Mouse (Mus musculus) midbrain, embryonic 15.5 days (tissue): ENCODE results near the gene Rho. TPM values are rescaled to one million over a fixed set of nuclear protein-coding genes. Genes with fewer than 3 reads are reported as not detected.
A peak's percentile ranks its signal among the peaks of the same experiment; 100 is the strongest.

Experiments used
- ATAC-seq: fragments of 200-750 bp; cut with Nextera tagmentation; replicated peaks from 2 replicates; pipeline ENCODE4 v1.8.0; 2017; ENCODE audit warnings: moderate TSS enrichment
- H3K27ac ChIP-seq: fragments of 300-500 bp; sonication (generic); 2 replicates; pipeline ENCODE4 v1.5.1; 2015; ENCODE audit warnings: mild to moderate bottlenecking, inconsistent platforms
- H3K27me3 ChIP-seq: fragments of 300-500 bp; sonication (generic); replicated peaks from 2 replicates; pipeline ENCODE4 v1.6.1; 2015; ENCODE audit warnings: inconsistent platforms
- H3K36me3 ChIP-seq: fragments of 300-500 bp; sonication (generic); replicated peaks from 2 replicates; pipeline ENCODE4 v1.6.1; 2015; ENCODE audit warnings: inconsistent platforms
- H3K4me1 ChIP-seq: fragments of 300-500 bp; sonication (generic); 2 replicates; pipeline ENCODE4 v1.6.1; 2015; ENCODE audit warnings: inconsistent platforms
- H3K4me2 ChIP-seq: fragments of 300-500 bp; sonication (generic); 2 replicates; pipeline ENCODE4 v1.6.1; 2015; ENCODE audit warnings: inconsistent platforms, mild to moderate bottlenecking, moderate library complexity
- H3K4me3 ChIP-seq: fragments of 300-500 bp; sonication (generic); 2 replicates; pipeline ENCODE4 v1.5.1; 2015; ENCODE audit warnings: mild to moderate bottlenecking, inconsistent platforms
- H3K9ac ChIP-seq: fragments of 300-500 bp; sonication (generic); 2 replicates; pipeline ENCODE4 v1.6.1; 2015; ENCODE audit warnings: mild to moderate bottlenecking, inconsistent platforms
- H3K9me3 ChIP-seq: fragments of 300-500 bp; sonication (generic); 2 replicates; pipeline ENCODE4 v1.6.1; 2016; ENCODE audit warnings: inconsistent platforms
- WGBS: fragments of 180-500 bp; shearing (Covaris S2); methylation state at CpG from one replicate; pipeline ENCODE4 v1.1.7; 2015; ENCODE audit warnings: mixed read lengths; 5-methylcytosine and 5-hydroxymethylcytosine counted together
- polyA plus RNA-seq: library from polyadenylated mRNA; unstranded; fragments of >200 nt; fragmentation: Nextera tagmentation; extraction: Ambion mirVana; gene quantifications from 2 replicates; pipeline ENCODE4 v1.2.1, GENCODE M21; 2015

Rho gene
- 0.18 and 0.49 TPM in 2 replicates for polyA plus RNA-seq

DNA sequence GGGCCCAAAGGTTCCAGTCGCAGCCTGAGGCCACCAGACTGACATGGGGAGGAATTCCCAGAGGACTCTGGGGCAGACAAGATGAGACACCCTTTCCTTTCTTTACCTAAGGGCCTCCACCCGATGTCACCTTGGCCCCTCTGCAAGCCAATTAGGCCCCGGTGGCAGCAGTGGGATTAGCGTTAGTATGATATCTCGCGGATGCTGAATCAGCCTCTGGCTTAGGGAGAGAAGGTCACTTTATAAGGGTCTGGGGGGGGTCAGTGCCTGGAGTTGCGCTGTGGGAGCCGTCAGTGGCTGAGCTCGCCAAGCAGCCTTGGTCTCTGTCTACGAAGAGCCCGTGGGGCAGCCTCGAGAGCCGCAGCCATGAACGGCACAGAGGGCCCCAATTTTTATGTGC, at the start of gene Rho:
TSS of gene Rho (plus strand) at position 110 of the 400 bp plus-strand sequence.
- Histone ChIP-seq H3K36me3 (no peaks in the 10 kb centered on the region), H3K9me3 (no peaks in the 10 kb centered on the region), H3K4me2 (no peak within 1 kb of the TSS), H3K27me3 (no peaks in the 10 kb centered on the region), H3K4me1 (peaks cover 10% of the 10 kb centered on the region), H3K4me3 (no peak within 1 kb of the TSS), H3K9ac (no peak within 1 kb of the TSS), H3K27ac (no peak within 1 kb of the TSS)
- no peak for ATAC-seq
- 84% methylated on average over 14 of the region's 14 CpGs for WGBS

- no peak overlapping the region for H3K27ac ChIP-seq
- H3K4me2 ChIP-seq = no peak overlapping the region
- no peak for ATAC-seq
- H3K9me3 ChIP-seq = no peaks in the 10 kb centered on the region
- H3K9ac ChIP-seq = no peak overlapping the region
- H3K4me3 ChIP-seq = no peak overlapping the region
- H3K36me3 ChIP-seq = peaks cover 21% of the 10 kb centered on the region
- H3K4me1 ChIP-seq = no peaks in the 10 kb centered on the region
- H3K27me3 ChIP-seq = no peaks in the 10 kb centered on the region
These were observed 47.5 kb upstream of the Rho start for GRCm38 (mm10) chr6:115884018-115884417.

DNA sequence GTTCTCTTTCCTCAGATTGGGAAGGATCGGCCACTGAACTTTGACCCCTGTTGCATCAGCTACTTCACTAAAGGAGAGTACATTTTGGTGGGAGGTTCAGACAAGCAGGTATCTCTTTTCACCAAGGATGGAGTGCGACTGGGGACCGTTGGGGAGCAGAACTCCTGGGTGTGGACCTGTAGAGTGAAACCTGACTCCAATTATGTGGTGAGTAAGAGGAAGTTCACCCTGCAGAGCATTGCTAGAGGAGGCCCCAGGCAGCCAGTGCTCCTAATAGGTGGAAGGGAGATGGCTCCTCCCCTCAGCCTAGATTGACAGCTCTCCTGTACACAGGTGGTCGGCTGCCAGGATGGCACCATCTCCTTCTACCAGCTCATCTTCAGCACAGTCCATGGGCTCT, 44.7 kb upstream of the Rho start:
- Histone ChIP-seq H3K4me1 (peaks cover 9% of the 10 kb centered on the region), H3K9ac (no peak overlapping the region), H3K4me2 (no peak overlapping the region), H3K27ac (no peak overlapping the region), H3K4me3 (no peak overlapping the region), H3K27me3 (no peaks in the 10 kb centered on the region), H3K9me3 (no peaks in the 10 kb centered on the region), H3K36me3 (peaks cover 16% of the 10 kb centered on the region)
- 74% methylated on average over 4 of the region's 4 CpGs for WGBS
- ATAC-seq = no peak

GRCm38 (mm10) chr6:115888296-115888695, 43.3 kb upstream of the Rho start:
- H3K27ac ChIP-seq = no peak overlapping the region
- H3K4me2 ChIP-seq = no peak overlapping the region
- no peak overlapping the region for H3K9ac ChIP-seq
- H3K4me1 ChIP-seq = peaks cover 16% of the 10 kb centered on the region
- WGBS = 91% methylated on average over 3 of the region's 3 CpGs
- H3K27me3 ChIP-seq = no peaks in the 10 kb centered on the region
- no peak for ATAC-seq
- H3K36me3 ChIP-seq = peaks cover 16% of the 10 kb centered on the region
- H3K9me3 ChIP-seq = no peaks in the 10 kb centered on the region
- no peak overlapping the region for H3K4me3 ChIP-seq

GRCm38 (mm10) chr6:115890601-115891000, 40.9 kb upstream of the Rho start:
- ATAC-seq = no peak
- Histone ChIP-seq H3K4me2 (no peak overlapping the region), H3K36me3 (peaks cover 16% of the 10 kb centered on the region), H3K9me3 (no peaks in the 10 kb centered on the region), H3K27me3 (no peaks in the 10 kb centered on the region; the same call in 1 of the 2 replicates), H3K9ac (no peak overlapping the region), H3K4me1 (peaks cover 16% of the 10 kb centered on the region), H3K27ac (no peak overlapping the region), H3K4me3 (no peak overlapping the region)
- WGBS = 80% methylated on average over 8 of the region's 8 CpGs

DNA sequence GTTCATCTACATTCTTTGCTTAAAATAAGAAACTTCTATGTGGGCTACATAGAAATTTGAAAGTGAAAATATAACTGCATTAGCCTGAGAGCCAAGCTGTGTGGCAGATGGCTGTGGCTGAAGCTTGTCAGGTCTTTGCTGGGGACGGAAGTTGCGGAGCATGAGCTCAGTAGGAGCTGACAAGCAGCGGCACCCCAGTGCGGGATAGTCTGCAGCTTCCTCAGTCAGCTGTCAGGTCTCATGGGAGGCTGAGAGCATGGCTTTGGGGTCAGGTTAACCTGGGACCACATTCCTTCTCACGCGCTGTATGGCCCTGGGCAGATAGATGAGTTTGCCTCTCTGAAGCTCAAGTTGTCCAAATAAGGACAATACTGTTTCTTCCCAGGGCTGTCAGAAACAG, 40.5 kb upstream of the Rho start:
- Histone ChIP-seq H3K27me3 (no peaks in the 10 kb centered on the region; the same call in 1 of the 2 replicates), H3K4me1 (peaks cover 16% of the 10 kb centered on the region), H3K4me3 (no peak overlapping the region), H3K36me3 (peaks cover 16% of the 10 kb centered on the region), H3K9ac (no peak overlapping the region), H3K4me2 (no peak overlapping the region), H3K9me3 (no peaks in the 10 kb centered on the region), H3K27ac (0 out of 2 replicates have a peak overlapping the region, but pooled peaks have one; percentile 1)
- WGBS = 52% methylated on average over 6 of the region's 6 CpGs
- no peak for ATAC-seq

- Histone ChIP-seq H3K36me3 (peaks cover 16% of the 10 kb centered on the region), H3K27ac (peak overlapping the region; percentile 53)
These were observed 40.0 kb upstream of the Rho start for GRCm38 (mm10) chr6:115891497-115892061.

GRCm38 (mm10) chr6:115892363-115892762, 39.2 kb upstream of the Rho start:
- Histone ChIP-seq H3K9ac (no peak overlapping the region), H3K9me3 (no peaks in the 10 kb centered on the region), H3K4me1 (peaks cover 16% of the 10 kb centered on the region), H3K4me2 (no peak overlapping the region), H3K4me3 (no peak overlapping the region), H3K27ac (0 out of 2 replicates have a peak overlapping the region, but pooled peaks have one; percentile 53), H3K36me3 (peaks cover 11% of the 10 kb centered on the region), H3K27me3 (no peaks in the 10 kb centered on the region; the same call in 1 of the 2 replicates)
- WGBS = 66% methylated on average over 3 of the region's 3 CpGs
- ATAC-seq = no peak

More at GRCm38 (mm10) chr6:115891497-115892061, 40.0 kb upstream of the Rho start:
- Histone ChIP-seq H3K4me2 (no peak overlapping the region), H3K27me3 (no peaks in the 10 kb centered on the region; the same call in 1 of the 2 replicates), H3K4me1 (peaks cover 16% of the 10 kb centered on the region), H3K9ac (no peak overlapping the region), H3K9me3 (no peaks in the 10 kb centered on the region), H3K4me3 (no peak overlapping the region)
- 22% methylated on average over 8 of the region's 8 CpGs for WGBS
- ATAC-seq = peak; percentile 72

- Histone ChIP-seq H3K36me3 (peaks cover 11% of the 10 kb centered on the region; the same call in 1 of the 2 replicates), H3K4me3 (no peak overlapping the region), H3K4me1 (peaks cover 13% of the 10 kb centered on the region), H3K27me3 (no peaks in the 10 kb centered on the region; the same call in 1 of the 2 replicates), H3K9ac (no peak overlapping the region), H3K4me2 (no peak overlapping the region), H3K9me3 (no peaks in the 10 kb centered on the region), H3K27ac (no peak overlapping the region)
- 51% methylated on average over 1 of the region's 1 CpGs for WGBS
- ATAC-seq = no peak
These were observed 35.2 kb upstream of the Rho start for GRCm38 (mm10) chr6:115896346-115896745.

- ATAC-seq = no peak
- no peak overlapping the region for H3K4me3 ChIP-seq
- H3K9me3 ChIP-seq = no peaks in the 10 kb centered on the region
- no peak overlapping the region for H3K9ac ChIP-seq
- no peak overlapping the region for H3K4me2 ChIP-seq
- H3K27me3 ChIP-seq = no peaks in the 10 kb centered on the region; the same call in 1 of the 2 replicates
- no peak overlapping the region for H3K27ac ChIP-seq
- peaks cover 9% of the 10 kb centered on the region for H3K4me1 ChIP-seq
- 83% methylated on average over 4 of the region's 4 CpGs for WGBS
- H3K36me3 ChIP-seq = peaks cover 11% of the 10 kb centered on the region; the same call in 1 of the 2 replicates
These were observed 34.4 kb upstream of the Rho start for GRCm38 (mm10) chr6:115897117-115897516.

- H3K4me3 ChIP-seq = no peak overlapping the region
- H3K27ac ChIP-seq = no peak overlapping the region
- WGBS = 81% methylated on average over 7 of the region's 7 CpGs
- H3K9ac ChIP-seq = no peak overlapping the region
- ATAC-seq = no peak
- peaks cover 4% of the 10 kb centered on the region; the same call in 1 of the 2 replicates for H3K4me1 ChIP-seq
- no peaks in the 10 kb centered on the region; the same call in 1 of the 2 replicates for H3K27me3 ChIP-seq
- peaks cover 11% of the 10 kb centered on the region; the same call in 1 of the 2 replicates for H3K36me3 ChIP-seq
- H3K4me2 ChIP-seq = no peak overlapping the region
- H3K9me3 ChIP-seq = no peaks in the 10 kb centered on the region
These were observed 33.5 kb upstream of the Rho start for GRCm38 (mm10) chr6:115897926-115898520.

- no peak overlapping the region for H3K4me3 ChIP-seq
- H3K27me3 ChIP-seq = no peaks in the 10 kb centered on the region
- 28% methylated on average over 3 of the region's 3 CpGs for WGBS
- H3K4me1 ChIP-seq = peaks cover 4% of the 10 kb centered on the region; the same call in 1 of the 2 replicates
- no peaks in the 10 kb centered on the region for H3K9me3 ChIP-seq
- H3K4me2 ChIP-seq = no peak overlapping the region
- no peak overlapping the region for H3K9ac ChIP-seq
- ATAC-seq = peak; percentile 78
- H3K36me3 ChIP-seq = peaks cover 16% of the 10 kb centered on the region; the same call in 1 of the 2 replicates
- no peak overlapping the region for H3K27ac ChIP-seq
These were observed 30.5 kb upstream of the Rho start for GRCm38 (mm10) chr6:115901062-115901461.
